Mouse (Mus musculus): ENCODE measurements at regions not wholly inside any gene's neighbourhood (a gene's known extent, or its start where the extent isn't known, plus 50 kb on each side); places are given as distances from the start of the nearest gene placed in this dataset.

DNA sequence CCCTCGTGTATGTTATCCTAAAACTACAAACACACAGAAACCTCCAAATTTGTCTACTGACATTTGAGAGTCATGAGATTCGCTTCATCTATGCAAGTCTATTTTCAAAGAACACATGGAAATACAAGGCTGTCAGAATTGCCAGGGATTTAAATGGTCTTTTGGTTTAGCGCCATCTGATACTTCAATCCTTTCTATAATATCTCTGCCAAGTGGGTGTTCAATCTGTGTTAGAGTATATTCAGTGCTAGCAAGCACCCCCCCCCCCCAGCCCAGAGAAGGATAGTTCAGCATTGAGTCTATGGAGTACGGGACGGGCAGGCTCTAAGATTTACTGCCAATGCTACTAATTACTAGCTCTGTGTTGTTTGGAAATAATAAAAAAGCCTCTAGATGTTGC, 55.5 kb upstream of the Arid5b start:
- DNase-seq (ENCODE audit: low spot score in 2 of 2) = peak in 1 of 2 experiments; percentile 21
